8 mouse cellular contexts compared by ENCODE assay signal in genomic region chr11:57646940-57647339, GRCm38 (mm10). TPM values are rescaled to one million over a fixed set of nuclear protein-coding genes. Genes with fewer than 3 reads are reported as not detected.
DNase-seq lines count a peak whose midpoint lies in the region; ATAC-seq and TF ChIP-seq lines count a peak whose summit lies in the region.

No protein-coding gene starts in this region.

- TF ChIP-seq POLR2A in olfactory bulb, adult 2 months (IDR thresholded peaks at IDR 0.05; ENCODE audit: insufficient read depth, low read depth, low read length), result no peak

- no peaks in the 10 kb centered on the region for H3K9me3 ChIP-seq in neural tube, embryonic 12.5 days
- H3K9me3 ChIP-seq in forebrain, embryonic 10.5 days, result no peaks in the 10 kb centered on the region
- no peaks in the 10 kb centered on the region for H3K9me3 ChIP-seq in limb, embryonic 10.5 days (replicated peaks)

- H3K9ac ChIP-seq in neural tube, embryonic 12.5 days, result no peak overlapping the region

- H3K27me3 ChIP-seq in neural tube, embryonic 12.5 days (replicated peaks), result no peaks in the 10 kb centered on the region; the same call in 1 of the 2 replicates
- peaks cover 31% of the 10 kb centered on the region for H3K27me3 ChIP-seq in forebrain, embryonic 10.5 days (ENCODE audit: poor library complexity, severe bottlenecking)
- H3K27me3 ChIP-seq in limb, embryonic 10.5 days (ENCODE audit: low read depth, poor library complexity, severe bottlenecking), result peaks cover 9% of the 10 kb centered on the region; the same call in 1 of the 2 replicates

- H3K4me2 ChIP-seq in neural tube, embryonic 12.5 days (replicated peaks), result peak overlapping the region; percentile 97

- no peak overlapping the region for H3K27ac ChIP-seq in neural tube, embryonic 12.5 days
- H3K27ac ChIP-seq in forebrain, embryonic 10.5 days, result no peak overlapping the region
- H3K27ac ChIP-seq in limb, embryonic 10.5 days, result no peak overlapping the region
- no peak overlapping the region for H3K27ac ChIP-seq in olfactory bulb, adult 2 months (ENCODE audit: insufficient read depth, low read depth, low read length)
- no peak overlapping the region for H3K27ac ChIP-seq in left cerebral cortex, adult 2 months

- no peak for TF ChIP-seq CTCF in olfactory bulb, adult 2 months (IDR thresholded peaks at IDR 0.05; ENCODE audit: insufficient read depth, low read depth, low read length)
- no peak for TF ChIP-seq CTCF in left cerebral cortex, adult 2 months (IDR thresholded peaks at IDR 0.05)

- DNase-seq in neural tube, embryonic 10.5 days (ENCODE audit: extremely low spot score, low spot score), result no peak
- no peak for DNase-seq in forebrain, embryonic 10.5 days (ENCODE audit: extremely low spot score, low spot score)
- no peak for DNase-seq in limb, embryonic 10.5 days (ENCODE audit: low spot score)
- no peak for DNase-seq in lung, postnatal 10 days
- no peak for DNase-seq in left cerebral cortex, adult 2 months (ENCODE audit: extremely low spot score in 1 of 2, low spot score in 2 of 2)
- DNase-seq in lung, adult 18-20 months, result no peak

- peaks cover 27% of the 10 kb centered on the region for H3K4me1 ChIP-seq in neural tube, embryonic 12.5 days
- H3K4me1 ChIP-seq in forebrain, embryonic 10.5 days, result peaks cover 82% of the 10 kb centered on the region
- H3K4me1 ChIP-seq in limb, embryonic 10.5 days, result peaks cover 70% of the 10 kb centered on the region
- peaks cover 28% of the 10 kb centered on the region for H3K4me1 ChIP-seq in olfactory bulb, adult 2 months (ENCODE audit: control insufficient read depth, insufficient read depth, low read length)

- intact Hi-C loops in left cerebral cortex, adult 2 months (cut with DNase I), result loop anchor here (5.0 to 10.0 kb wide), 2 partner anchors 50 to 128 kb away; no protein-coding TSS in a partner anchor

- 74% methylated on average over 8 of the region's 8 CpGs for WGBS in neural tube, embryonic 12.5 days
- 92% methylated on average over 8 of the region's 8 CpGs for WGBS in forebrain, embryonic 10.5 days
- WGBS in limb, embryonic 10.5 days, result 82% methylated on average over 8 of the region's 8 CpGs
- 81% methylated on average over 8 of the region's 8 CpGs for WGBS in olfactory bulb, adult 2 months

- no peak for ATAC-seq in neural tube, embryonic 12.5 days (ENCODE audit: low FRiP score, low read depth)

- H3K4me3 ChIP-seq in neural tube, embryonic 12.5 days, result no peak overlapping the region
- H3K4me3 ChIP-seq in forebrain, embryonic 10.5 days, result peak overlapping the region; percentile 70; the same call in 1 of the 2 replicates
- H3K4me3 ChIP-seq in limb, embryonic 10.5 days, result peak overlapping the region; percentile 77; the same call in 1 of the 2 replicates
- peak overlapping the region; percentile 29; the same call in 1 of the 2 replicates for H3K4me3 ChIP-seq in olfactory bulb, adult 2 months (ENCODE audit: insufficient read depth, low read depth, low read length)
- H3K4me3 ChIP-seq in left cerebral cortex, adult 2 months, result no peak overlapping the region

- no peaks in the 10 kb centered on the region for H3K36me3 ChIP-seq in neural tube, embryonic 12.5 days
- H3K36me3 ChIP-seq in forebrain, embryonic 10.5 days (replicated peaks), result 0 out of 2 replicates have a peak, but pooled peaks cover 3% of the 10 kb centered on the region
- H3K36me3 ChIP-seq in limb, embryonic 10.5 days, result peaks cover 3% of the 10 kb centered on the region; the same call in 1 of the 2 replicates

RNA-seq across cellular contexts. Expression of gene Galnt10, which starts 1.7 kb away (rescaled TPM):
- 17.4 and 18.4 TPM in 2 replicates for polyA plus RNA-seq in neural tube, embryonic 12.5 days (2016; fragmentation: Nextera tagmentation; extraction: Ambion mirVana)
- 18.3 and 18.6 TPM in 2 replicates for polyA plus RNA-seq in forebrain, embryonic 10.5 days (2016; fragmentation: Nextera tagmentation; extraction: Ambion mirVana)
- 20.3 and 22.3 TPM in 2 replicates for polyA plus RNA-seq in limb, embryonic 10.5 days (2016; fragmentation: Nextera tagmentation; extraction: Ambion mirVana)
- polyA plus RNA-seq in olfactory bulb, adult 2 months (2012; ENCODE audit: insufficient read depth, insufficient read length, low replicate concordance, missing spikeins), result not detected in 2 replicates
- total RNA-seq in left cerebral cortex, adult 2 months (2021), result 1 to 10 TPM; 5.9 to 7.4 TPM

Comparison
In these comparisons a context has a peak if more than half of its experiments do, and no peak if none do; other contexts are left out.
1. H3K4me3 ChIP-seq: peak in forebrain, embryonic 10.5 days (single experiment), limb, embryonic 10.5 days (single experiment) and olfactory bulb, adult 2 months (single experiment); none in neural tube, embryonic 12.5 days (single experiment) and left cerebral cortex, adult 2 months (single experiment).